Mouse (Mus musculus) stomach, embryonic 16.5 days (tissue): Measurements from ENCODE around the gene Magi1. TPM values are rescaled to one million over a fixed set of nuclear protein-coding genes. Genes with fewer than 3 reads are reported as not detected.

ENCODE experiments used
- ATAC-seq: fragments of 200-750 bp; cut with Nextera tagmentation; 2 replicates; pipeline ENCODE4 v1.8.0; 2017; ENCODE audit warnings: moderate number of reproducible peaks, moderate TSS enrichment; ENCODE audit not compliant: insufficient read depth, low FRiP score
- H3K27ac ChIP-seq: fragments of 300-500 bp; sonication (generic); 2 replicates; pipeline ENCODE4 v1.5.1; 2014; ENCODE audit warnings: low read length
- H3K27me3 ChIP-seq: fragments of 300-500 bp; sonication (generic); 2 replicates; pipeline ENCODE4 v1.6.1; 2014; ENCODE audit warnings: low read length, control low read depth, mixed read lengths; ENCODE audit not compliant: control insufficient read depth, insufficient read depth
- H3K36me3 ChIP-seq: fragments of 300-500 bp; sonication (generic); 2 replicates; pipeline ENCODE4 v1.6.1; 2014; ENCODE audit warnings: low read length; ENCODE audit not compliant: control insufficient read depth, insufficient read depth
- H3K4me1 ChIP-seq: fragments of 300-500 bp; sonication (generic); 2 replicates; pipeline ENCODE4 v1.6.1; 2014; ENCODE audit warnings: low read length, control low read depth, mixed read lengths; ENCODE audit not compliant: control insufficient read depth, insufficient read depth
- H3K4me2 ChIP-seq: fragments of 300-500 bp; sonication (generic); 2 replicates; pipeline ENCODE4 v1.6.1; 2014; ENCODE audit warnings: low read depth, low read length, mixed read lengths
- H3K4me3 ChIP-seq: fragments of 300-500 bp; sonication (generic); replicated peaks from 2 replicates; pipeline ENCODE4 v1.5.1; 2014; ENCODE audit warnings: mild to moderate bottlenecking, low read length
- H3K9ac ChIP-seq: fragments of 300-500 bp; sonication (generic); 2 replicates; pipeline ENCODE4 v1.6.1; 2014; ENCODE audit warnings: low read length
- H3K9me3 ChIP-seq: fragments of 300-500 bp; sonication (generic); replicated peaks from 2 replicates; pipeline ENCODE4 v1.6.1; 2016; ENCODE audit warnings: low read length, control low read depth; ENCODE audit not compliant: control insufficient read depth
- WGBS: fragments of 180-500 bp; shearing (Covaris S2); extraction: QIAGEN DNeasy Blood & Tissue Kit; methylation state at CpG from one replicate; pipeline ENCODE4 v1.1.7; 2014; 5-methylcytosine and 5-hydroxymethylcytosine counted together
- polyA plus RNA-seq: library from polyadenylated mRNA; unstranded; fragments of >200 nt; fragmentation: Nextera tagmentation; extraction: Ambion mirVana; gene quantifications from 2 replicates; pipeline ENCODE4 v1.2.1, GENCODE M21; 2015

The Magi1 gene
- polyA plus RNA-seq, 1 experiment from 2014 or later = 8.7 TPM

DNA sequence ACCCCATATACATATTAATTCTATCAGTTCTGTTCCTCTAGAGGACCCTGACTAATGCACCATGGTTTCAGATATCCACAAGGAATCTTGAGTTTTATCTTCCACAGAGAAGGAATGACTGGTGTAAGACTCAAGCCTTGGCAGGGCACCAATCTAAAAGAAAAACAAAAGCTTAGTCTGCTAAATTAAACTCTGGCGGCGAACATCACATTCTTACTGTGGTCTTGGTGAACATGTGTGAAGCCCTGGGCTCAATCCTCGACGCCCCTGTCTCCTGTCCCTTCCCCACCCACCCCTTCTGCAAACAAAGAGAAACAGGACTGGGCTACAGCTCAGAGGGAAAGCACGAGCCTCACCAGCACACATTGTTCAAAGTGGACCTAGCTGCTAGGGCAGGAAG is 182.5 kb downstream of the Magi1 start:
- H3K9me3 ChIP-seq = no peaks in the 10 kb centered on the region
- peak overlapping the region; percentile 44; the same call in 1 of the 2 replicates for H3K27ac ChIP-seq
- peaks cover 25% of the 10 kb centered on the region for H3K4me1 ChIP-seq
- ATAC-seq = no peak; the same call in 1 of the 2 replicates
- H3K4me3 ChIP-seq = no peak overlapping the region
- no peak overlapping the region for H3K4me2 ChIP-seq
- no peaks in the 10 kb centered on the region for H3K36me3 ChIP-seq
- WGBS = 20% methylated on average over 5 of the region's 5 CpGs
- no peak overlapping the region for H3K9ac ChIP-seq
- H3K27me3 ChIP-seq = no peaks in the 10 kb centered on the region

DNA sequence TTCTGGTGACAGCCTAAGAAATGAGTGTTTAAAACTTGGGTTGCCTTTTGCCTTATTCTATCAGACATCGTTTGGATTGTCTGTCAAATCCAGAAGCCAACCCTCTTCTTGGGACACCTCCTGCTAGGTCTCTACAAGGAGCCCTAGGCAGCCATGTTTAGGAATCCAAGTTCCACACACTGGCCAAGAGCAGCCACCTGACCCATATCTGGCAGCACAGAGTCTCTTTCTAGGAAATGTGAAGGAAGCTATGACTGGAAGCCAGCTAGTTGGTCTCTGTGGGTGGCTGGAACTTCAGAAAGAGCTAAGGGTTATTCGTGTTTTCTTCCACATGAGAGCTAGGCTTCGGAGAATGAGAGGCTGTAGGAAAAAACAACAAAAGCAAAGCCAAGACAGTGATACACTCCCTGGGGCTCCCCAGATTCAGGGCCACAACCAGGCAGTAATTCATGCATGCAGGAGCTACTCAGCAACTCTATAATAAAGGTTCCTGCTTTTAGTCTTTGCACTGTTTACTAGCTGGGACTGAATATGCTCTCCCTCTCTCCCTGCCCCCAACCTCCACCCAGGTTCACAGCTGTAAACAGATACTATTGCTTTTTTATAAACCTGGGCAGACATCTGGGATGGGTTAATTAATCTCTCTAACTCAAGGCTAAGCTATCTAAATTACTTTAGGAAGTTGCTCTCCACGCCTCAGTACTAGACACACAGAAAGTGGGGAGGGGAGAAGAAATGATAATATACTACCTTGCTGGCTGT is 188.6 kb downstream of the Magi1 start:
- no peak for ATAC-seq
- Histone ChIP-seq H3K27ac (no peak overlapping the region), H3K36me3 (no peaks in the 10 kb centered on the region), H3K4me3 (no peak overlapping the region), H3K27me3 (no peaks in the 10 kb centered on the region), H3K4me2 (no peak overlapping the region), H3K9ac (no peak overlapping the region), H3K9me3 (no peaks in the 10 kb centered on the region), H3K4me1 (peaks cover 25% of the 10 kb centered on the region)
- 53% methylated on average over 4 of the region's 4 CpGs for WGBS

DNA sequence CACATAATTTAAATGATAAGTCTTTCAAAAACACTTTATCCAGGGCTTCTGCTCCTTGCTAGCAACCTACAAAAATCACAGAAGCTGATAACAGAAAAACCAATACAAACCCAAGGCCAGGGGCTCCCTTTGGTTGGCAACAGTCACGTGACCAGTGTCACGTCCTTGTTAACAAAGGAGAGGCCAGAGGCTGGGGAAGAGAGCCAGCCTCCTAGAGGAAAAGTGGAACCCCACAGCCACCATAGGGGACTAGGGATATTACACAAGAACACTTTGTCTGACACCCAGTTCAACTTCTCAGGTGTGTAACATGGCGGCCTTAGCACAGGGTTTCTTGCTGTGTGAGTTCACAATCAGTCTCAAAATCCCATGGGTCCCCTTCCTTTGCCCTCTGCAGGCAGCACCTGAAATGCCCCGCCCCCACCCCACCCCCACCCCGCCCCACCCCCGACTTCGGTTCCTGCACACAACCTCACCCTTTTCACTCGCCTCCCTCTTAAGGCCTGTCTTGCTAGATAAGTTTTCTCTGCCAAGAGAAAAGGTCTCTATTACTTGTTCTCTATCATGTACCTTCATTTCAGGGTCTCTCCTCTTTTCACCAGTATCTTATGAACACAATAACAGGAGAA is 190.6 kb downstream of the Magi1 start:
- WGBS = 36% methylated on average over 8 of the region's 8 CpGs
- Histone ChIP-seq H3K9ac (no peak overlapping the region), H3K9me3 (no peaks in the 10 kb centered on the region), H3K4me1 (peaks cover 24% of the 10 kb centered on the region), H3K27me3 (no peaks in the 10 kb centered on the region), H3K36me3 (no peaks in the 10 kb centered on the region), H3K4me3 (no peak overlapping the region), H3K27ac (peak overlapping the region; percentile 63), H3K4me2 (no peak overlapping the region)
- peak; percentile 61; the same call in 1 of the 2 replicates for ATAC-seq

DNA sequence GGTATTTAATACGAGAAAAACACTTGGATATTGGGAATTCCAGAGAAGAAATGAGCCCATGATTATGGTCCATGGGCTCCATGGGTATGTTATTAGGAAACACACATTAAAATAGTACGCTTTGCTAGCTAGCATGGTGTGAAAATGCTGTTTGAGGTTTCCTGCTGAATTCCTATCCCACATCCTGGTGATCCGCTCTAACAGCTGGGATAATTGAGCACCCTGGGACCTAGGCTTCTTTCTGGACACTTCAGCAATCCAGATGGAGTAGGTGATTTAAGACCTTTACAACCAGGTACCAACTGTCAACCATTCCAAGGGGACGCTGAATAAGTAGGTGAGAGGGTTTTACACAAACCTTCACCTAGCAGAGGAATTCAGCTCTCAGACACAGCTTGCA is 191.2 kb downstream of the Magi1 start:
- Histone ChIP-seq H3K4me3 (no peak overlapping the region), H3K27me3 (no peaks in the 10 kb centered on the region), H3K4me2 (no peak overlapping the region), H3K4me1 (peaks cover 20% of the 10 kb centered on the region), H3K9ac (no peak overlapping the region), H3K27ac (peak overlapping the region; percentile 63), H3K9me3 (no peaks in the 10 kb centered on the region), H3K36me3 (no peaks in the 10 kb centered on the region)
- WGBS = 84% methylated on average over 4 of the region's 4 CpGs
- ATAC-seq = no peak

DNA sequence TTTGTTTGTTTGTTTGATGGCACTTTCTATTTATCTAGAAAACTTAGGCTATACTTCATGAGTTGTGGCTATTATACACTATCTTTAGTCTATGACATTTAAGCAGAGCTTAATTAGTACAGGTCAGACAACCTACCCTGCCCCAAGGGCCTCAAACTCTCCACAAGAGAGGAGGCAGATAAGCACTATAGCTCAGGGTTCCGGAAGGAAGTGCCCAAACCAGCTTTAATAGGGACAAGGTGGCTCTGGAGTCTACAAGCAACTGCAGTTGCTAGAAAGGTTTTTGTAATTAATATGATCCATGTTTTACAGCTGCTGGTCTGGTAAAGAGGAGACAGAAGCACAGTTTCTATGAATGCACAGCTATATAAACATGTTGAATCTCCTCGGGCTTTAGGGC is 196.9 kb downstream of the Magi1 start:
- Histone ChIP-seq H3K4me3 (no peak overlapping the region), H3K36me3 (no peaks in the 10 kb centered on the region), H3K27ac (no peak overlapping the region), H3K4me2 (no peak overlapping the region), H3K27me3 (no peaks in the 10 kb centered on the region), H3K4me1 (peaks cover 12% of the 10 kb centered on the region), H3K9ac (no peak overlapping the region), H3K9me3 (no peaks in the 10 kb centered on the region)
- no peak for ATAC-seq
- 31% methylated on average over 2 of the region's 2 CpGs for WGBS

DNA sequence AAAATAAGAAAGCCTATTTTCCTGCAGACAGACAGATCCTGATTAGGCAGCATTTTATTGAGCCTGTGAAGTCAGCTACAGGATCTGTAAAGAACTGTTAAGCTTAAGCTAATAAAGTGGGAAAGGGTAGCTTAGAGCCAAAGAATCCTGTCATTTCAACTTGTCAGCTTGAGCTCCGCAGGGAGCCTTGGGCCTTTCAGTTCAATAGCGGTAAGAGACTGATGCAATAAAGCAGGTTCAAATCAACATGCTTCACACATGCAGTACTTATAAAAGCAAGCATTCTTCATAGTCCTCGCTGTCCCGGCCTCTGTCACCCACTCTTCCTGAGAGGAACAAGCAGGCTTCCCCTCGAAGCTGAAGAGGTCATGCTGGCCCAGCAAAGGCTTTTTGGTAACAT is 199.0 kb downstream of the Magi1 start:
- no peaks in the 10 kb centered on the region for H3K36me3 ChIP-seq
- no peak for ATAC-seq
- no peak overlapping the region for H3K27ac ChIP-seq
- H3K9me3 ChIP-seq = no peaks in the 10 kb centered on the region
- no peaks in the 10 kb centered on the region for H3K27me3 ChIP-seq
- WGBS = 64% methylated on average over 5 of the region's 5 CpGs
- no peak overlapping the region for H3K4me3 ChIP-seq
- H3K4me2 ChIP-seq = no peak overlapping the region
- peaks cover 12% of the 10 kb centered on the region for H3K4me1 ChIP-seq
- H3K9ac ChIP-seq = no peak overlapping the region

DNA sequence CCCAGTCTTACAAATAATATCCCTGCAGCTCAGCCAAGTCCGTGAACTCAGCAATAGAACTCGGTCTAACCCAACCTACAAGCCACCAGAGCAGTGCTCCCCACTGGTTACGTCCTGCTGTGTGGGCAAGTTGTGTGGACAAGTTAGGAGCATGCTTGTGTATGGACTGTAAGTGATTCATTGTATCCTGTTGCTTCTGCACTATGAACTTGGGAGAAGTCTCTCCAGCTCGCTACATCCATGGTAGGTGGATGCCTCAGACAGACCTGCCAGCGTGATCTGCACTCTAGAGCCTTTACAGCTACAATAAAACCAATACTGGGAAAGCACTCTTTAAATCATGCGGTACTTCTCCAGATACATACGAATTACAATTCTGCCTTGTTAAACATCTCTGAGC is 200.3 kb downstream of the Magi1 start:
- Histone ChIP-seq H3K9me3 (no peaks in the 10 kb centered on the region), H3K4me2 (no peak overlapping the region), H3K9ac (no peak overlapping the region), H3K27ac (no peak overlapping the region), H3K36me3 (no peaks in the 10 kb centered on the region), H3K4me3 (no peak overlapping the region), H3K4me1 (peaks cover 21% of the 10 kb centered on the region), H3K27me3 (no peaks in the 10 kb centered on the region)
- ATAC-seq = no peak
- WGBS = 90% methylated on average over 7 of the region's 7 CpGs

DNA sequence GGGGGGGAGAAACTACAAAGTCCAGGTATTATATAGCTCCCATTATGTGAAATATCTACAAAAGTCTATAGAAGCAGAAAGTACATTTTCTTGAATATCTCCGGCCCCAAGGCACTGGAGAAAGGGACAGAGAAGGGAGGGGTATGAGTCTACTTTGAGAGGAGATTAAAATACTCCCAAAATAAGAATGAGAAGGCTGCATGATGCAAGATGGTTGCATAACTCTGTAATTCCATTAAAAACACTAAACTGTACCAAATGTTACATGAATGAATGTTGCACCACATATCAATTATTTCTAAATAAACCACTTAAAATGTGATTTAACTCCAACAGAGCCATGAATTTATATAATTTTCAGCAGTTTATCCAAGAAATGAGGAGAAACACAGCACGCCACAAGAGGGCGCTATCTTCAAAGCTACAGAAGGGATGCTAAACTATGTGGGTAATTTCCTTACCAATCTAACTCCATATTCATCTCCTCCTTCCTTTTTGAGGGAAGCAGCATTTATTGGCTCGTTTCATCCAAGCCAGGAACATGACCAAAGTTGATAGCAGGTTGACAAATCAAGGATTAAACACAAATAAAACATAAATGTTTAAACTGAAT is 202.7 kb downstream of the Magi1 start:
- Histone ChIP-seq H3K4me2 (no peak overlapping the region), H3K36me3 (no peaks in the 10 kb centered on the region), H3K9ac (no peak overlapping the region), H3K27ac (no peak overlapping the region), H3K27me3 (no peaks in the 10 kb centered on the region), H3K4me3 (no peak overlapping the region), H3K4me1 (peaks cover 12% of the 10 kb centered on the region; the same call in 1 of the 2 replicates), H3K9me3 (no peaks in the 10 kb centered on the region)
- WGBS = 15% methylated on average over 4 of the region's 4 CpGs
- ATAC-seq = no peak

DNA sequence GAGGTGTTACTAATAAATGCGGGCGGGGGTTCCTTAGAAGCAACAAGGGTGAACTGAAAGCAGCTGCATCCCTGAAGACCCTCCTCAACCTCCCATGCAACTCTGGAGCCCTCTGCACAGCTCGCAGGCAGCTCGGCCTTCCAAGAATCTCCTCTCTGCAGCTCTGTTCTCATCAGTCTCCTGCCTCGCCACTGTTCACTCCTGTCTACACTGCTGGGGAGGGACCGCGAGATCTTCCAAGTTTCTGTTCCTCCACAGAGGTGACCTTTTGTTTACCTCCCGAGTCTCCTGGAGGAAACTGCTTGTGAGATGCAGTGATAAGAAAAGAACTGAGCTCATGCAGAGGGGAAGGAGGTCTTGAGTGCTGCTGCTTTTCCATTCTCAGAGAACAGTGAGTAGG is 204.8 kb downstream of the Magi1 start:
- H3K4me1 ChIP-seq = peaks cover 12% of the 10 kb centered on the region; the same call in 1 of the 2 replicates
- WGBS = 36% methylated on average over 8 of the region's 8 CpGs
- H3K4me2 ChIP-seq = no peak overlapping the region
- no peaks in the 10 kb centered on the region for H3K27me3 ChIP-seq
- no peaks in the 10 kb centered on the region for H3K9me3 ChIP-seq
- no peak for ATAC-seq
- no peaks in the 10 kb centered on the region for H3K36me3 ChIP-seq
- no peak overlapping the region for H3K9ac ChIP-seq
- no peak overlapping the region for H3K4me3 ChIP-seq
- no peak overlapping the region for H3K27ac ChIP-seq
